Mouse (Mus musculus) kidney, embryonic 15.5 days (tissue): ENCODE measurements around the gene Gdpgp1. TPM values are rescaled to one million over a fixed set of nuclear protein-coding genes. Genes with fewer than 3 reads are reported as not detected.

Source experiments
- polyA plus RNA-seq: library from polyadenylated mRNA; unstranded; fragments of >200 nt; fragmentation: Nextera tagmentation; extraction: Ambion mirVana; gene quantifications from 2 replicates; pipeline ENCODE4 v1.2.1, GENCODE M21; 2015

Gene Gdpgp1
- polyA plus RNA-seq, 1 experiment from 2014 or later: 3.9 TPM

Other genes with a start within 250 kb of the Gdpgp1 start
- 20.1 and 20.5 TPM in 2 replicates for gene Zfp710, start 208.1 kb upstream of the Gdpgp1 start, polyA plus RNA-seq
- 633 and 674 TPM in 2 replicates for gene Idh2, start 117.5 kb upstream of the Gdpgp1 start, polyA plus RNA-seq
- 17.1 and 21.9 TPM in 2 replicates for gene Sema4b, start 46.0 kb upstream of the Gdpgp1 start, polyA plus RNA-seq
- gene Cib1, start 52 bp upstream of the Gdpgp1 start, polyA plus RNA-seq: 108 and 122 TPM in 2 replicates
- gene Ttll13, start 13.5 kb downstream of the Gdpgp1 start, polyA plus RNA-seq: 1.2 and 2.1 TPM in 2 replicates
- 47.5 and 48.3 TPM in 2 replicates for gene Ngrn, start 28.4 kb downstream of the Gdpgp1 start, polyA plus RNA-seq
- 14.6 and 15.4 TPM in 2 replicates for gene Vps33b, start 36.8 kb downstream of the Gdpgp1 start, polyA plus RNA-seq
- gene Prc1, start 61.6 kb downstream of the Gdpgp1 start, polyA plus RNA-seq: 137 and 150 TPM in 2 replicates
- 9.5 and 12.3 TPM in 2 replicates for gene Rccd1, start 91.6 kb downstream of the Gdpgp1 start, polyA plus RNA-seq
- gene Unc45a, start 108.1 kb downstream of the Gdpgp1 start, polyA plus RNA-seq: 38.9 and 41.1 TPM in 2 replicates
- gene Hddc3, start 110.2 kb downstream of the Gdpgp1 start, polyA plus RNA-seq: 18.9 and 21.1 TPM in 2 replicates
- gene Man2a2, start 138.5 kb downstream of the Gdpgp1 start, polyA plus RNA-seq: 16.2 and 20.8 TPM in 2 replicates
- gene Fes, start 155.1 kb downstream of the Gdpgp1 start, polyA plus RNA-seq: 14.9 and 18.5 TPM in 2 replicates
- 12.9 and 13.5 TPM in 2 replicates for gene Furin, start 172.6 kb downstream of the Gdpgp1 start, polyA plus RNA-seq